Mouse (Mus musculus): ENCODE measurements around the gene Med18. TPM values are rescaled to one million over a fixed set of nuclear protein-coding genes. Genes with fewer than 3 reads are reported as not detected.
"Not testable (repeated sequence)": the region's sequence is repeated elsewhere in the genome, so short reads cannot be mapped to it uniquely, and the experiment has no call there.

Med18 gene
- polyA plus RNA-seq, 1 experiment: 6.7 TPM

DNA sequence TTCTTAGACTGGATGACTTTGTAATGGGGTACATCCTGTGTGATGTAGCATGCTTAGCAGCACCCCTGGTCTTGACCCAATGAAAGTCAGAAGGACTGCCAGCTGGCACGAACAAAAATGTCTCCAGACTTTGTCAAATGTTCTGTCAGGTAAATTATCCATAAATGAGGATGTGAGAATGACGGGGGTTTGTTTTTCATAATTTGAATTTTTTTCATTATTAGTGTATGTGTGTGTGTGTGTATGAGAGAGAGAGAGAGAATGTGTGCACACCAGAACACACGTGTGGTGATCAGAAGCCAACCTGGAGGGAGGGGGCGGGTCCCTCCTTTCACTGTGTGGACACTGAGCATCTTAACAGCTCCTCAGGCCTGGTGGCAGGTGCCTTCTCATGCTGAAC lies 20.5 kb upstream of the Med18 start:
- Histone ChIP-seq H3K4me3 (ENCODE audit: control insufficient read depth, insufficient read depth, low read length) (no peak overlapping the region), H3K27me3 (ENCODE audit: control insufficient read depth, insufficient read depth, low read length) (no peaks in the 10 kb centered on the region), H3K36me3 (ENCODE audit: control insufficient read depth, insufficient read depth, low read length) (no peaks in the 10 kb centered on the region), H3K27ac (ENCODE audit: control insufficient read depth, insufficient read depth, low read length) (no peak overlapping the region), H3K4me1 (replicated peaks; ENCODE audit: control insufficient read depth, insufficient read depth, low read length) (no peaks in the 10 kb centered on the region)
- WGBS: 94% methylated on average over 4 of the region's 4 CpGs
- no peak for TF ChIP-seq CTCF (IDR thresholded peaks at IDR 0.05; ENCODE audit: borderline replicate concordance, control insufficient read depth, extremely low read depth, insufficient read depth, low read length, poor library complexity)
- no peak for TF ChIP-seq POLR2A (IDR thresholded peaks at IDR 0.05; ENCODE audit: control insufficient read depth, extremely low read depth, insufficient read depth, low read length, poor library complexity)
- DNase-seq: no peak

DNA sequence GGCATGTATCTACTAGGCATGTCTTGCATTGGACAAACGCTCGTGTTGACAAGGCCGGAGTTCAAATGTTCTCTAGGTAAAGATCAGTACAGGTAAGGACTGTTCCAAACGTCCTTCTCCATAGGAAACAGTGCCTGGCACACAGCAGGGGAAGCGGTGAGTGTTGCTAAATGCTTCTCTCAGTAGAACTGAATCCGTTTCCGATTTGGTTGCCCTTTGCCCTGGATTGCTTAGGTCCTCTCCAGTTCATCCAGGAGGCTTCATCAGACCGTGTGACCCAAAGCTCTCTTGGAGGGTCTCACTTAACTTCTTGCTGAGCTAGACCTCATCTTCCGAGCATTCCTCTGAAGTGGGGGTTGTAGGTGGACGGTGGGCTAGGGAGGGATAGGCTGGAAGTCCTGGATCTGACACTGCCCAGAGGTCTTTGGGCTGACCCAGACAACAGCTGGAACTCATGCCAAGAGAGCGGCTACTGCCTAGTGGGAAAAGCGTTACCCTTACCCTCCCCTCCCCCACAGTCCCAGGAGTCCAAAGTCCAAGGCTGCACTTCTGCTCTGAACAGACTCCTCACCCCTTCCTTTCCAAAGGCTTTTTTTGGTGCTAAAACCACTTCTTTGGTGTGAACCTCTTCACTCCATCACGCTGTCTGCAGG lies 19.4 kb upstream of the Med18 start:
- H3K27ac ChIP-seq (ENCODE audit: control insufficient read depth, insufficient read depth, low read length): no peak overlapping the region
- no peaks in the 10 kb centered on the region for H3K27me3 ChIP-seq (ENCODE audit: control insufficient read depth, insufficient read depth, low read length)
- no peaks in the 10 kb centered on the region for H3K4me1 ChIP-seq (replicated peaks; ENCODE audit: control insufficient read depth, insufficient read depth, low read length)
- DNase-seq: no peak
- H3K4me3 ChIP-seq (ENCODE audit: control insufficient read depth, insufficient read depth, low read length): no peak overlapping the region
- 93% methylated on average over 13 of the region's 13 CpGs for whole genome bisulfite sequencing
- no peaks in the 10 kb centered on the region for H3K36me3 ChIP-seq (ENCODE audit: control insufficient read depth, insufficient read depth, low read length)
- no peak for TF ChIP-seq CTCF (IDR thresholded peaks at IDR 0.05; ENCODE audit: borderline replicate concordance, control insufficient read depth, extremely low read depth, insufficient read depth, low read length, poor library complexity)
- TF ChIP-seq POLR2A (IDR thresholded peaks at IDR 0.05; ENCODE audit: control insufficient read depth, extremely low read depth, insufficient read depth, low read length, poor library complexity): no peak

DNA sequence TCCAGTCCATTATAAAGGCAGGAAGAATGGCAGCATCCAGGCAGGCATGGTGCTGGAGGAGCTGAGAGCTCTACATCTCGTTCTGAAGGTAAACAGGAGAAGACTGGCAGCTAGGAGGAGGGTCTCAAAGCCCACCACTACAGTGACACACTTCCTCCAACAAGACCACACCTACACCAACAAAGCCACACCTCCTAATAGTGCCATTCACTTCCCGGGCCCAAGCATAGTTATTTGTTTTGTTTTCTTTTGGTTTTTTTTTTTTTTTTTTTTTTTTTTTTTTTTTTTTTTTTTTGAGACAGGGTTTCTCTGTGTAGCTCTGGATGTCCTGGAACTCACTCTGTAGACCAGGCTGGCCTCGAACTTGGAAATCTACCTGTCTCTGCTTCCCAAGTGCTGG lies 18.4 kb upstream of the Med18 start:
- not testable (repeated sequence) for H3K4me1 ChIP-seq (replicated peaks; ENCODE audit: control insufficient read depth, insufficient read depth, low read length); H3K27ac ChIP-seq (ENCODE audit: control insufficient read depth, insufficient read depth, low read length); H3K27me3 ChIP-seq (ENCODE audit: control insufficient read depth, insufficient read depth, low read length); H3K4me3 ChIP-seq (ENCODE audit: control insufficient read depth, insufficient read depth, low read length); H3K36me3 ChIP-seq (ENCODE audit: control insufficient read depth, insufficient read depth, low read length); DNase-seq
- WGBS: 80% methylated on average over 3 of the region's 3 CpGs

DNA sequence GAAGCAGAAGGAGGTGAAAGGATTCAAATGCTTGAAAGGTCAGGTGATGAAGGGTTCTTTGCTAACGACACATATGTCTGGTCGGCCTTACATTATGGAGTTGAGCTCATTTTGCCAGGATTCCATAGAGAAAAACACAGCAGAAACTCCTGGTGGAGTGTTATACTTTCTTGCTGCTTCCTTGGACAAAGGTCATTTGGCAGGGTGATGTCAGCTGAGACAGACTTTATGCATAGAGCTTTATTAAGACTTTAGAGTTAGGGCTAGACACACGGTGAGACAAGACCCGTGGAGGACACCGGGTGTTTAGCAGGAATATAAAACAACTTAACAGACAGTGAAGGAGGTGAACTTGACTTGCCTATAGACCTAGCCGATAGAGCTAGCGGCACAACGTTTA lies 14.1 kb upstream of the Med18 start:
- no peaks in the 10 kb centered on the region for H3K4me1 ChIP-seq (replicated peaks; ENCODE audit: control insufficient read depth, insufficient read depth, low read length)
- DNase-seq: no peak
- no peak overlapping the region for H3K27ac ChIP-seq (ENCODE audit: control insufficient read depth, insufficient read depth, low read length)
- TF ChIP-seq POLR2A (IDR thresholded peaks at IDR 0.05; ENCODE audit: control insufficient read depth, extremely low read depth, insufficient read depth, low read length, poor library complexity): no peak
- TF ChIP-seq CTCF (IDR thresholded peaks at IDR 0.05; ENCODE audit: borderline replicate concordance, control insufficient read depth, extremely low read depth, insufficient read depth, low read length, poor library complexity): no peak
- WGBS: 98% methylated on average over 8 of the region's 8 CpGs
- no peaks in the 10 kb centered on the region for H3K36me3 ChIP-seq (ENCODE audit: control insufficient read depth, insufficient read depth, low read length)
- no peaks in the 10 kb centered on the region for H3K27me3 ChIP-seq (ENCODE audit: control insufficient read depth, insufficient read depth, low read length)
- no peak overlapping the region for H3K4me3 ChIP-seq (ENCODE audit: control insufficient read depth, insufficient read depth, low read length)

DNA sequence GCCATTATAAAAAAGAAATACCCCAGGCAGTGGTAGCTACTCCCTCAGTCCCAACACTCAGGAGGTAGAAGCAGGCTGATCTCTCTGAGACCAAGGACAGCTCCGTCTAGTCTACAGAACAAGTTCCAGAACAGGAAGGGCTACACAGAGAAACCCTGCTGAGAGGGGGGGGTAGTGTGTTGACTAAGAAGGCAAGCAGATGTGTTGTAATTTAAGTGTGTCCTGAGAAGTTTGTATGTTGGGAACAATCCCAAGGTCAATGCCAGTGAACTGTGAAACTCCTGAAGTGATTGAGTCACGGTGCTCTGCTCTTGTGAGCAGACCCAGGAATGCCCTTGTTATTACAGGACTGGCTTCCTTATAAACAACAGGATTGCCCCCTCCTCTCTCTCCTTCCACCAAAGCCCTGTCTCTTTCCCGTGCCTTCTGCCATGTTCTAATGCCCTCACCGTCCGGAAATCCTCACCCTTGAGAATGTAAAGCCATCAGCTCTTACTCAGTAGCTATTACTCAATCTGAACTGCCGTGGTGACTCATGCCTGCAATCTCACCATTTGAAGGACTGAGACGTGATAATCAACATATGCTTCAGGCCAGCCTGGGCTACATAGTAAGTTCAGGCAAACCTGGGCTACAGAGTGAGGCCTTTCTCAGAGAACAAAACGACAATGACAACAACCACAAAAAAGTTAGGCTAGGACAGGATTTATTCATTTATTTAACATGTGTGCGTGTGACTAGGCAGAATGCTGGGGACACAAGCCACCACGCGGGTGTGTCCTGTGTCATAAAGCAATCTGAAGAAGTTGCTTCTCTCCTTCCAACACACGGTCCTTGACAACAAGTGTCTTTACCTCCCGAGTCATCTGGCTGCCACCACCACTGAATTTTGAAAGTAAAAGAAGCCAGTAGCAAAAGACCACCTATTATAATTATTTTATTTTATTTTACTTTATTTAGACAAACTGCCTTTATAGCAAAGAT lies 12.5 kb upstream of the Med18 start:
- no peaks in the 10 kb centered on the region for H3K27me3 ChIP-seq (ENCODE audit: control insufficient read depth, insufficient read depth, low read length)
- no peak overlapping the region for H3K27ac ChIP-seq (ENCODE audit: control insufficient read depth, insufficient read depth, low read length)
- TF ChIP-seq POLR2A (IDR thresholded peaks at IDR 0.05; ENCODE audit: control insufficient read depth, extremely low read depth, insufficient read depth, low read length, poor library complexity) (no peak), CTCF (IDR thresholded peaks at IDR 0.05; ENCODE audit: borderline replicate concordance, control insufficient read depth, extremely low read depth, insufficient read depth, low read length, poor library complexity) (no peak)
- H3K4me3 ChIP-seq (ENCODE audit: control insufficient read depth, insufficient read depth, low read length): no peak overlapping the region
- WGBS: 89% methylated on average over 13 of the region's 13 CpGs
- no peaks in the 10 kb centered on the region for H3K36me3 ChIP-seq (ENCODE audit: control insufficient read depth, insufficient read depth, low read length)
- DNase-seq: no peak
- H3K4me1 ChIP-seq (replicated peaks; ENCODE audit: control insufficient read depth, insufficient read depth, low read length): no peaks in the 10 kb centered on the region

DNA sequence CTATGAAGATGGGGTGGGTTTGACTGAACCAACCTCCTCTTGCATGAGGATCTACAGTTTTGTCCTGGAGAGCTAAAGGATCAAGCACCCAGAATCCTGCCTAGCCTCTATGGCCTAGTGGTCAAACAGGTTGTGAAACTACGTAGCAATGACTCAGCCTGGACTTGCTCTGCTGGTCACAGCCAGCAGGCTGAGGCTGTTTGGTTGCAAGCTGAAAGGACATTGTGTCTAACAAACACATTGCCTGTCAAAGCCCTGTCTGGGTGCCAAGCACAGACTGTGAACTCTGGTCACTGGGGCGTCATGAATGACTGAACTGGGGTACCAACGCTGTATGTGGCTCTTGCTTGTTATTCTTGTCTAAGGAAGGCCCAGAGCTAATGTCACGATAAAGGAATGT lies 10.9 kb upstream of the Med18 start:
- Histone ChIP-seq H3K4me3 (ENCODE audit: control insufficient read depth, insufficient read depth, low read length) (no peak overlapping the region), H3K4me1 (replicated peaks; ENCODE audit: control insufficient read depth, insufficient read depth, low read length) (no peaks in the 10 kb centered on the region), H3K36me3 (ENCODE audit: control insufficient read depth, insufficient read depth, low read length) (no peaks in the 10 kb centered on the region), H3K27me3 (ENCODE audit: control insufficient read depth, insufficient read depth, low read length) (no peaks in the 10 kb centered on the region), H3K27ac (ENCODE audit: control insufficient read depth, insufficient read depth, low read length) (no peak overlapping the region)
- no peak for DNase-seq
- 95% methylated on average over 4 of the region's 4 CpGs for WGBS
- TF ChIP-seq CTCF (IDR thresholded peaks at IDR 0.05; ENCODE audit: borderline replicate concordance, control insufficient read depth, extremely low read depth, insufficient read depth, low read length, poor library complexity): no peak
- no peak for TF ChIP-seq POLR2A (IDR thresholded peaks at IDR 0.05; ENCODE audit: control insufficient read depth, extremely low read depth, insufficient read depth, low read length, poor library complexity)

Data from thymus, adult 2 months (tissue).